Mouse (Mus musculus) neural tube, embryonic 11.5 days (tissue): ENCODE measurements around the gene Pfkfb2. TPM values are rescaled to one million over a fixed set of nuclear protein-coding genes. Genes with fewer than 3 reads are reported as not detected.

Experiments
- ATAC-seq: fragments of 200-750 bp; cut with Nextera tagmentation; 2 replicates; pipeline ENCODE4 v1.8.0; 2017; ENCODE audit warnings: moderate number of reproducible peaks, mild to moderate bottlenecking, moderate TSS enrichment, moderate library complexity; ENCODE audit not compliant: insufficient read depth, low FRiP score, low TSS enrichment
- DNase-seq: peaks from one replicate; pipeline ENCODE4 v3.0.0-alpha.2; 2015; ENCODE audit warnings: low spot score
- H3K27ac ChIP-seq: fragments of 300-500 bp; sonication (generic); 2 replicates; pipeline ENCODE4 v1.5.1; 2014; ENCODE audit warnings: low read depth, mild to moderate bottlenecking, low read length
- H3K27me3 ChIP-seq: fragments of 300-500 bp; sonication (generic); 2 replicates; pipeline ENCODE4 v1.6.1; 2014; ENCODE audit warnings: mild to moderate bottlenecking, low read length, mixed read lengths; ENCODE audit not compliant: control insufficient read depth, insufficient read depth
- H3K36me3 ChIP-seq: fragments of 300-500 bp; sonication (generic); 2 replicates; pipeline ENCODE4 v1.6.1; 2014; ENCODE audit warnings: mild to moderate bottlenecking, low read length, moderate library complexity, mixed read lengths; ENCODE audit not compliant: control insufficient read depth, insufficient read depth
- H3K4me1 ChIP-seq: fragments of 300-500 bp; sonication (generic); 2 replicates; pipeline ENCODE4 v1.6.1; 2014; ENCODE audit warnings: low read length, mixed read lengths; ENCODE audit not compliant: control insufficient read depth, insufficient read depth
- H3K4me2 ChIP-seq: fragments of 300-500 bp; sonication (generic); 2 replicates; pipeline ENCODE4 v1.6.1; 2014; ENCODE audit warnings: low read depth, mild to moderate bottlenecking, moderate library complexity
- H3K4me3 ChIP-seq: fragments of 300-500 bp; sonication (generic); 2 replicates; pipeline ENCODE4 v1.5.1; 2014; ENCODE audit warnings: low read depth, low read length
- H3K9ac ChIP-seq: fragments of 300-500 bp; sonication (generic); 2 replicates; pipeline ENCODE4 v1.6.1; 2014; ENCODE audit warnings: mild to moderate bottlenecking, low read length
- H3K9me3 ChIP-seq: fragments of 300-500 bp; sonication (generic); 2 replicates; pipeline ENCODE4 v1.6.1; 2016; ENCODE audit warnings: low read length; ENCODE audit not compliant: control insufficient read depth
- WGBS: fragments of 180-500 bp; shearing (Covaris S2); extraction: QIAGEN DNeasy Blood & Tissue Kit; methylation state at CpG from one replicate; pipeline ENCODE4 v1.1.7; 2014; 5-methylcytosine and 5-hydroxymethylcytosine counted together
- polyA plus RNA-seq: library from polyadenylated mRNA; unstranded; fragments of >200 nt; fragmentation: Nextera tagmentation; extraction: Ambion mirVana; gene quantifications from 2 replicates; pipeline ENCODE4 v1.2.1, GENCODE M21; 2014

Gene Pfkfb2
- 7.3 and 9.3 TPM in 2 replicates for polyA plus RNA-seq

DNA sequence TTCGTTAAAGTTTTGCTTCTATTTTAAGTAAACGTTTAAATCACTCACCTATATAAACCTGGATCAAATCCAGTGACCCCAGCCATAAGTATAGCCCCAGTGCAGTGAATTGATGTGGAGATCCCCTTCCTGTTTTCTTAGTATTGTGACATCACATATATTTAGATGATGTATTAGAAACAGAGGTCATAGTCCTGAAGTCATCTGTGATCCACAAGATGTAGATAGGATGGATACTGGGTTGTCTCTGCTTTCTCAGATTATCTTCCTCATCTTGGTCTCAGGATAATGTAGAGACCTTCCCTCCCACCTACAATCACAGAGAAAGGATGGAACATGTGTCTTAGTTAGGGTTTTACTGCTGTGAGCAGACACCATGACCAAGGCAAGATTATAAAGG lies at the start of gene Pfkfb2:
TSS of gene Pfkfb2 (minus strand) at position 101 of the 400 bp plus-strand sequence.
- H3K9me3 ChIP-seq: no peaks in the 10 kb centered on the region
- H3K4me3 ChIP-seq: no peak within 1 kb of the TSS
- no peak within 1 kb of the TSS for H3K4me2 ChIP-seq
- no peaks in the 10 kb centered on the region for H3K4me1 ChIP-seq
- DNase-seq (no peak), ATAC-seq (no peak)
- H3K27me3 ChIP-seq: no peaks in the 10 kb centered on the region
- 83% methylated on average over 2 of the region's 2 CpGs for WGBS
- no peak within 1 kb of the TSS for H3K27ac ChIP-seq
- H3K36me3 ChIP-seq: no peaks in the 10 kb centered on the region
- no peak within 1 kb of the TSS for H3K9ac ChIP-seq

DNA sequence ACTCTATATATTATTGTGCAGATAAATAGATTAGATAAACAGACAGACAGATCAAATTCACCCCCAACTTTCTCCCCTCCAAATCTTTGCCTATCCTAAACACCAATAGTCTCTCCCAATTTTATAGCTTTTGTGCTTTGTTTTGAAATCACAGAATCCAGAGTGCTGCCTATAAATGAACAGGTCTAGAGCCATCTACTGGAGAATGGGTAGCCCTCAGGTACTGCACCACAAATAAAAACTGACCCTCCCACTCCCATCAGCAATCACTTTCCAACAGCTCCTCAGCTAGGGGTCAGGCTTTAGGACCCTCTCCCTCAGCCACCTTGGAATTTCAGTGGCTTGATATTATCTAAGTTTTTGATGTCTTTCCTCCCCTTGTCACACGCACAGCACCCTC lies 47.6 kb upstream of the Pfkfb2 start:
- H3K4me3 ChIP-seq: no peak overlapping the region
- no peak for ATAC-seq
- no peaks in the 10 kb centered on the region for H3K9me3 ChIP-seq
- H3K9ac ChIP-seq: no peak overlapping the region
- no peaks in the 10 kb centered on the region for H3K27me3 ChIP-seq
- no peak for DNase-seq
- H3K4me1 ChIP-seq: no peaks in the 10 kb centered on the region
- WGBS: 95% methylated on average over 1 of the region's 1 CpGs
- H3K27ac ChIP-seq: no peak overlapping the region
- no peak overlapping the region for H3K4me2 ChIP-seq
- no peaks in the 10 kb centered on the region for H3K36me3 ChIP-seq

DNA sequence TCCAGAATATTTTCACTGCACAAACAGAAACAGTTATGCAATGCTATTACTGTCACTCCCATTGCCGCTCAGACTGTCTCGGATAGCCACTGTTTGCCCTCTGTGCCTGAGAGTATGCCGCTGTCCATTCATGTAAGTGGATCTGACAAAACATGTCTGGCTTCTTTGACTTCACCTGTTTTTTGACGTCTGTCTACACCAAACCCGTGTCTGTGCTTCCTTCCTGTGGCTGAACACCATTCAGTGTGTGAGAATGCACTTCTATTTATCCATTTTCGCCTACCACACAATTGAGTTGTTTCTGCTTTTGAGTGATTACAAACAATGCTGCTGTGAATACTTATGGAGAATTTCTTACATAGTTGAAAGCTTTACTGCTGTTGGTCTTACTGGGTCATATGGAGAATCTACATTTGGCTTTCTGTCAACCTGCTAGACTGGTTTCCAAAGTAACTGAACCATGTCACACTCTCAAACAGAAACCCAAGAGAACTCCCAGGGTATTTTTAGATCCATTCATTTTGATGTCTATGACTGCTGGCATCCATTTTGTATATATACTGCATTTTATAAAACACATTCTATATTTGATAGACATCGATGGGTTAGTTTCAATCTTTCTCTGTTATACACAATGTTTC lies 46.8 kb upstream of the Pfkfb2 start:
- Histone ChIP-seq H3K27me3 (no peaks in the 10 kb centered on the region), H3K9me3 (no peaks in the 10 kb centered on the region), H3K4me3 (no peak overlapping the region), H3K4me2 (no peak overlapping the region), H3K27ac (no peak overlapping the region), H3K9ac (no peak overlapping the region), H3K36me3 (no peaks in the 10 kb centered on the region), H3K4me1 (no peaks in the 10 kb centered on the region)
- DNase-seq: no peak
- no peak for ATAC-seq
- 84% methylated on average over 7 of the region's 7 CpGs for WGBS

DNA sequence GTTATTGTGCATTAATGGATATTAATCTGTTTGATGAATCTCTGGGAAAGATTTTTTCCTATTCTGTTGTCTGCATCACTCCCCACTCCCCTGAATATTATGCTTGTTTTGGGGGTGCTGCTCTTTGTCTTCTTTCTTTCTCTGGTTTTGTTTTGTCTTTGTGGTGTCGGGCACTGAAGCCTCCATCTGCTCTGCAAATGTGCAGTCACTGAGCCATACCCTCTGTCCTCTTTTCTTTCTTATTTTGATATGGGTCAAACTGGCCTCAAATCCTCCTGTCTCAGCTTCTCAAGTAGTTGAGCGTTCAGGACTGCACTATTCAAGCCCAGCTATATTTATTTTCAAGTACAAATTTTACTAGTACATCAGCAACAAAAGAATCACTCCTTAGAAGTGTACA lies 46.2 kb upstream of the Pfkfb2 start:
- Histone ChIP-seq H3K4me2 (no peak overlapping the region), H3K9ac (no peak overlapping the region), H3K27me3 (no peaks in the 10 kb centered on the region), H3K4me3 (no peak overlapping the region), H3K36me3 (no peaks in the 10 kb centered on the region), H3K27ac (no peak overlapping the region), H3K4me1 (no peaks in the 10 kb centered on the region), H3K9me3 (no peaks in the 10 kb centered on the region)
- ATAC-seq (no peak), DNase-seq (no peak)
- 46% methylated on average over 2 of the region's 2 CpGs for WGBS

DNA sequence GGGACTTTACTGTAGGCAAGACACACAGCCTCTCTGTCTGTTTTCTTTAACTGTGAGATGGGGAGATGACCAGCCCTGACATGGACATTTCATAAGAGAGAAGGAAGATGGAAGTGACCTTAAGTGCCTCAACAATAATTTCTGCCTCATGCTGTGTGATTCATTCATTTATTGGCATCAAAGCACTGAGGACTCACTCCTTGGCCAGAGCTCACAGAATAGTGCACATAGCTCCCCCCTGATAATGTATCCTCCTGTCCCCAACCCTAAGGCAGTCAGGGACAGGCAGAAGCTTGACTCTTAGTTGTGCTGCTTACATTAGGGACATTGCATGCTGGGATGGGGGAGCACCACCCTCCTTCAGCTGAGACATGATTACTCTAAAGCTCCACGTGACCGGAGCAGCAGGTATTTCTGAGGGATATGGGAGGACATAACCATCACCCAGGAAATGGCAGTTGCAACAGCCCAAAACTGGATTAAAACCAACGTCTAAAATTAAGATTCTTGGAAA lies 42.0 kb upstream of the Pfkfb2 start:
- H3K27ac ChIP-seq: no peak overlapping the region
- WGBS: 76% methylated on average over 3 of the region's 3 CpGs
- ATAC-seq (no peak), DNase-seq (no peak)
- no peaks in the 10 kb centered on the region for H3K4me1 ChIP-seq
- no peaks in the 10 kb centered on the region for H3K27me3 ChIP-seq
- H3K9ac ChIP-seq: no peak overlapping the region
- H3K36me3 ChIP-seq: no peaks in the 10 kb centered on the region
- H3K4me2 ChIP-seq: no peak overlapping the region
- no peaks in the 10 kb centered on the region for H3K9me3 ChIP-seq
- no peak overlapping the region for H3K4me3 ChIP-seq

DNA sequence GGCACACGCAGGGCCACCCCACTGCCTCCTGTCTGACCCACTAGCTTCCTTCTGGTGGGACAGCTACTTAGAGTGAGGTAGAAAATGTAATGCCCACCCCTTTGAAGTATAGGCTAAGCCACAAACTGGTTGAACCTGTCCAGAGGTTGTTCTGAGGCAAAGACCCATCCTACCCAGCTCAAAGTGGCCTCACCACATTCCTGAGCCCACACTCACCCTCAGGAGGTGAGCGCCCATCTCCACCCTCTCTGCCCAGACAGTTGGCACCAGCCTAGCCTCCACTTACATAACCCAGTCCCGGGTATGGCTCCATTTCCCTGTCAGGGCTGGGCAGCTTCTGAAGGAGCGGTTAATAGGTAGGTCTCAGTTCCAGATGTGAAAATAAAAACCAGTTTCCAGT lies 41.4 kb upstream of the Pfkfb2 start:
- DNase-seq: no peak
- Histone ChIP-seq H3K36me3 (no peaks in the 10 kb centered on the region), H3K27ac (no peak overlapping the region), H3K27me3 (no peaks in the 10 kb centered on the region), H3K4me3 (no peak overlapping the region), H3K4me2 (no peak overlapping the region), H3K9ac (no peak overlapping the region), H3K4me1 (no peaks in the 10 kb centered on the region), H3K9me3 (no peaks in the 10 kb centered on the region)
- ATAC-seq: no peak
- WGBS: 88% methylated on average over 4 of the region's 4 CpGs

DNA sequence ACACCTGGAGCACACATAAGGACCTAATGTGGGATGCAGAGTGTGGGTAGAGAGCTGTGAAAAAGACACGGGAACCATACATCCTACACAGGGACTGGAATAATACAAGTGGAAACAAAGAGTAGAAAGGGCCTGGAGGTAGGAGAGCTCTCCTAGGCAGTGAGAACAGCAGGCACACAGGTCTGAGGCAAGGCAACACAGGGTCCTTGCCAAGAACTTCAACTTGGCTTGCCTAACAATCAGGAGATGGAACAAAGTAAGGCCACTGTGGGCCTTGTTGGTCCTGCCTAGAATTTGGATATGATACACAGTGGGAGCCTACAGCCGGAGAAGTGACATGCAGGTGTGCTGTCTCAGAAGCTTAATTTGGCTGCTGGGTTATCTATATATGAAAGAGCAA lies 40.9 kb upstream of the Pfkfb2 start:
- Histone ChIP-seq H3K9ac (no peak overlapping the region), H3K27me3 (no peaks in the 10 kb centered on the region), H3K4me3 (no peak overlapping the region), H3K4me1 (no peaks in the 10 kb centered on the region), H3K27ac (no peak overlapping the region), H3K36me3 (no peaks in the 10 kb centered on the region), H3K9me3 (no peaks in the 10 kb centered on the region), H3K4me2 (no peak overlapping the region)
- DNase-seq: no peak
- no peak for ATAC-seq
- WGBS: 84% methylated on average over 2 of the region's 2 CpGs

DNA sequence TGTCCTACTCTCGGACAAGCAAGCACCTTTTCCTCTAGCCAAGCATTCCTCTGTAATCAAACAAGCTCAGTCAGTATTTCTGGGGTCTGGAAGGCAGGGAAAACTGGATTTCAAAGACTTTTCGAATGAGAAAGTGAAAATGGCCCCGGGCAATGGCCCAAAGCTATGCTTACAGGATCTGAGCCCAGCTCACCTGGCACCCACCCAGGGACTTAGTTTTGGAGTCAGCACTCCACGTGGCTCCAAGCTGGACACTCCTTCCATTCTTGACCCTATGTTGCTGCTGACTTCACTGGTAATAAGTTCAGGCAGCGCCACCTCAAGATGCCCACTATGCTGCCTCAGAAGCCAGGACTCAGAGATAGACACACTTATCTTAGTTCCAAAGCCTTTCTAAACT lies 38.0 kb upstream of the Pfkfb2 start:
- DNase-seq (no peak), ATAC-seq (no peak)
- no peaks in the 10 kb centered on the region for H3K9me3 ChIP-seq
- no peak overlapping the region for H3K4me2 ChIP-seq
- no peak overlapping the region for H3K27ac ChIP-seq
- 86% methylated on average over 5 of the region's 5 CpGs for WGBS
- no peaks in the 10 kb centered on the region for H3K27me3 ChIP-seq
- no peaks in the 10 kb centered on the region for H3K4me1 ChIP-seq
- H3K36me3 ChIP-seq: no peaks in the 10 kb centered on the region
- H3K4me3 ChIP-seq: no peak overlapping the region
- H3K9ac ChIP-seq: no peak overlapping the region

DNA sequence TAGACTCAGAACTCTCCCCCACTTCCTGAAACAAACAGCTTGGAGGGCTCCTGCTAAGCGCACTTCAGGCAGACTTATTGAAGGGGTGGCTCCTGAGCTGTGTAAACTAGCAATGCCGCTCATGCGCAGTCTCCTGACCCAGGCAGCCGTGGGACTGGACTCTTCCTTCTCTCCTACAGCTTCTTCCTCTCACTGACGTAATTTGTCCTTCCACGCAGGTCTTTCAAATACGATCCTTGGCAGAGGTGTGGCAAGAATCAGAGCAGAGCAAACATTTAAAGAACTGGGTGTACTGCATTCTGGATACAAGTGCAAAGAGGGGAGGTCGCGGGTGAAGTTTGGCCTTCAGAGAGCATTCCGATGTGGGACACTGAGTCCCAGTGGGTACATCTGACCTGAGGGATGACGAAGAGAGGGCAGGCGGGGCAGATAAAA lies 35.0 kb upstream of the Pfkfb2 start:
- Histone ChIP-seq H3K27ac (no peak overlapping the region), H3K36me3 (no peaks in the 10 kb centered on the region), H3K4me3 (no peak overlapping the region), H3K9me3 (no peaks in the 10 kb centered on the region), H3K27me3 (no peaks in the 10 kb centered on the region), H3K4me1 (no peaks in the 10 kb centered on the region), H3K9ac (no peak overlapping the region), H3K4me2 (no peak overlapping the region)
- DNase-seq (no peak), ATAC-seq (no peak)
- 90% methylated on average over 12 of the region's 12 CpGs for WGBS
